Mouse (Mus musculus) lung, adult 2 months (tissue): ENCODE results near the gene Onecut1.

ENCODE experiments used
- CTCF ChIP-seq: fragments of 200-500 bp; IDR thresholded peaks from 2 replicates; pipeline ENCODE4 v1.5.1; 2011; ENCODE audit warnings: mild to moderate bottlenecking, low read length, control low read depth; ENCODE audit not compliant: insufficient read depth
- POLR2A ChIP-seq: fragments of 200-500 bp; IDR thresholded peaks from 2 replicates; pipeline ENCODE4 v1.6.1; 2011; ENCODE audit warnings: low read depth, mild to moderate bottlenecking, control low read depth, low read length, borderline replicate concordance; ENCODE audit errors: extremely low read depth

GRCm38 (mm10) chr9:74857508-74857840 is 4.2 kb upstream of the Onecut1 start:
- TF ChIP-seq POLR2A (no peak), CTCF (no peak)
